In genomic region chr10:94514091-94514505, GRCm38 (mm10) we compare ENCODE assay signal across 8 mouse cellular contexts.
DNase-seq lines count a peak whose midpoint lies in the region; ATAC-seq and TF ChIP-seq lines count a peak whose summit lies in the region.

No protein-coding gene starts in this region.

- H3K9ac ChIP-seq in lung, embryonic 15.5 days = peak overlapping the region; percentile 67; the same call in 1 of the 2 replicates
- H3K9ac ChIP-seq in embryonic facial prominence, embryonic 14.5 days (ENCODE audit: low read depth, low read length) = peak overlapping the region; percentile 76
- H3K9ac ChIP-seq in intestine, embryonic 16.5 days (ENCODE audit: low read depth, low read length) = peak overlapping the region; percentile 83

- peak overlapping the region; percentile 77 for H3K4me3 ChIP-seq in lung, embryonic 15.5 days
- peak overlapping the region; percentile 75 for H3K4me3 ChIP-seq in embryonic facial prominence, embryonic 14.5 days (ENCODE audit: low read depth, low read length)
- H3K4me3 ChIP-seq in intestine, embryonic 16.5 days (ENCODE audit: low read length) = peak overlapping the region; percentile 82
- H3K4me3 ChIP-seq in olfactory bulb, adult 2 months (ENCODE audit: insufficient read depth, low read depth, low read length) = peak overlapping the region; percentile 88; the same call in 1 of the 2 replicates

- H3K4me2 ChIP-seq in lung, embryonic 15.5 days = peak overlapping the region; percentile 96
- H3K4me2 ChIP-seq in embryonic facial prominence, embryonic 14.5 days (ENCODE audit: low read depth, low read length) = peak overlapping the region; percentile 95
- H3K4me2 ChIP-seq in intestine, embryonic 16.5 days (ENCODE audit: low read depth, low read length) = peak overlapping the region; percentile 96

- peaks cover 6% of the 10 kb centered on the region for H3K4me1 ChIP-seq in lung, embryonic 15.5 days
- 0 out of 2 replicates have a peak, but pooled peaks cover 5% of the 10 kb centered on the region for H3K4me1 ChIP-seq in embryonic facial prominence, embryonic 14.5 days (ENCODE audit: control insufficient read depth, insufficient read depth, low read length)
- peaks cover 18% of the 10 kb centered on the region for H3K4me1 ChIP-seq in intestine, embryonic 16.5 days (ENCODE audit: control insufficient read depth, insufficient read depth, low read length)
- H3K4me1 ChIP-seq in olfactory bulb, adult 2 months (ENCODE audit: control insufficient read depth, insufficient read depth, low read length) = peaks cover 3% of the 10 kb centered on the region; the same call in 1 of the 2 replicates

- TF ChIP-seq POLR2A in olfactory bulb, adult 2 months (IDR thresholded peaks at IDR 0.05; ENCODE audit: insufficient read depth, low read depth, low read length) = no peak

- no peak for DNase-seq in lung, postnatal 10 days
- peak; percentile 66 for DNase-seq in embryonic facial prominence, embryonic 14.5 days (ENCODE audit: low spot score)
- DNase-seq in adrenal gland, postnatal 36 days = no peak
- DNase-seq in ovary, adult 18-20 months (ENCODE audit: low spot score) = no peak
- no peak for DNase-seq in frontal cortex, postnatal 36 days (ENCODE audit: low spot score in 2 of 2)

- 3% methylated on average over 12 of the region's 12 CpGs for WGBS in lung, embryonic 15.5 days
- WGBS in embryonic facial prominence, embryonic 14.5 days = 3% methylated on average over 12 of the region's 12 CpGs
- 1% methylated on average over 12 of the region's 12 CpGs for WGBS in intestine, embryonic 16.5 days
- WGBS in olfactory bulb, adult 2 months = 5% methylated on average over 12 of the region's 12 CpGs

- ATAC-seq in lung, embryonic 15.5 days (ENCODE audit: borderline replicate concordance, extremely low read depth, low FRiP score, low TSS enrichment) = no peak
- peak; percentile 26; the same call in 1 of the 2 replicates for ATAC-seq in embryonic facial prominence, embryonic 14.5 days (ENCODE audit: low read depth)
- ATAC-seq in intestine, embryonic 16.5 days = peak; percentile 14; the same call in 1 of the 2 replicates

- no peak overlapping the region for H3K27ac ChIP-seq in lung, embryonic 15.5 days
- H3K27ac ChIP-seq in embryonic facial prominence, embryonic 14.5 days (replicated peaks; ENCODE audit: low read depth, low read length) = no peak overlapping the region
- no peak overlapping the region for H3K27ac ChIP-seq in intestine, embryonic 16.5 days (ENCODE audit: low read length)
- H3K27ac ChIP-seq in olfactory bulb, adult 2 months (ENCODE audit: insufficient read depth, low read depth, low read length) = no peak overlapping the region

- H3K27me3 ChIP-seq in lung, embryonic 15.5 days = peaks cover 17% of the 10 kb centered on the region; the same call in 1 of the 2 replicates
- peaks cover 12% of the 10 kb centered on the region; the same call in 1 of the 2 replicates for H3K27me3 ChIP-seq in embryonic facial prominence, embryonic 14.5 days (replicated peaks; ENCODE audit: control insufficient read depth, insufficient read depth, low read length)
- H3K27me3 ChIP-seq in intestine, embryonic 16.5 days (replicated peaks; ENCODE audit: control insufficient read depth, insufficient read depth, low read length) = no peaks in the 10 kb centered on the region

- H3K36me3 ChIP-seq in lung, embryonic 15.5 days = no peaks in the 10 kb centered on the region
- H3K36me3 ChIP-seq in embryonic facial prominence, embryonic 14.5 days (ENCODE audit: control insufficient read depth, insufficient read depth, low read length) = no peaks in the 10 kb centered on the region
- H3K36me3 ChIP-seq in intestine, embryonic 16.5 days (ENCODE audit: control insufficient read depth, insufficient read depth, low read length) = no peaks in the 10 kb centered on the region

- no peak for TF ChIP-seq CTCF in olfactory bulb, adult 2 months (IDR thresholded peaks at IDR 0.05; ENCODE audit: insufficient read depth, low read depth, low read length)

- H3K9me3 ChIP-seq in lung, embryonic 15.5 days = no peaks in the 10 kb centered on the region
- no peaks in the 10 kb centered on the region for H3K9me3 ChIP-seq in embryonic facial prominence, embryonic 14.5 days (ENCODE audit: control insufficient read depth, low read length)
- H3K9me3 ChIP-seq in intestine, embryonic 16.5 days (ENCODE audit: control insufficient read depth, low read length) = no peaks in the 10 kb centered on the region
